Mouse (Mus musculus): ENCODE measurements around the gene Hhat. TPM values are rescaled to one million over a fixed set of nuclear protein-coding genes. Genes with fewer than 3 reads are reported as not detected.

The Hhat gene
- polyA plus RNA-seq, 2 experiments = 10.0 to 12.6 TPM

GRCm38 (mm10) chr1:192642126-192642525, 128.9 kb downstream of the Hhat start:
- Histone ChIP-seq H3K27ac (replicated peaks; ENCODE audit: low read depth, low read length) (no peak overlapping the region), H3K4me1 (ENCODE audit: control insufficient read depth, insufficient read depth, low read length) (peaks cover 2% of the 10 kb centered on the region; the same call in 1 of the 2 replicates), H3K9ac (ENCODE audit: low read depth, low read length, severe bottlenecking) (no peak overlapping the region), H3K27me3 (ENCODE audit: control insufficient read depth, insufficient read depth, low read length) (no peaks in the 10 kb centered on the region), H3K4me2 (replicated peaks; ENCODE audit: low read depth, low read length, severe bottlenecking) (no peak overlapping the region), H3K36me3 (ENCODE audit: control insufficient read depth, insufficient read depth, low read length) (no peaks in the 10 kb centered on the region), H3K4me3 (replicated peaks; ENCODE audit: low read length) (no peak overlapping the region), H3K9me3 (ENCODE audit: control insufficient read depth, low read length) (no peaks in the 10 kb centered on the region)
- no peak for TF ChIP-seq POLR2A (IDR thresholded peaks at IDR 0.05; ENCODE audit: borderline replicate concordance, extremely low read depth, insufficient read depth, insufficient read length)
- no peak for DNase-seq (ENCODE audit: low spot score)
- 42% methylated on average over 2 of the region's 2 CpGs for WGBS
- no peak for ATAC-seq (ENCODE audit: low FRiP score, low read depth)

GRCm38 (mm10) chr1:192639175-192639574, 131.8 kb downstream of the Hhat start:
- H3K36me3 ChIP-seq (ENCODE audit: control insufficient read depth, insufficient read depth, low read length) = no peaks in the 10 kb centered on the region
- no peaks in the 10 kb centered on the region for H3K27me3 ChIP-seq (ENCODE audit: control insufficient read depth, insufficient read depth, low read length)
- no peak overlapping the region for H3K9ac ChIP-seq (ENCODE audit: low read depth, low read length, severe bottlenecking)
- DNase-seq (ENCODE audit: low spot score) (no peak), ATAC-seq (ENCODE audit: low FRiP score, low read depth) (no peak)
- H3K27ac ChIP-seq (replicated peaks; ENCODE audit: low read depth, low read length) = no peak overlapping the region
- no peaks in the 10 kb centered on the region for H3K4me1 ChIP-seq (ENCODE audit: control insufficient read depth, insufficient read depth, low read length)
- TF ChIP-seq POLR2A (IDR thresholded peaks at IDR 0.05; ENCODE audit: borderline replicate concordance, extremely low read depth, insufficient read depth, insufficient read length) = no peak
- H3K9me3 ChIP-seq (ENCODE audit: control insufficient read depth, low read length) = no peaks in the 10 kb centered on the region
- 65% methylated on average over 3 of the region's 3 CpGs for WGBS
- H3K4me2 ChIP-seq (replicated peaks; ENCODE audit: low read depth, low read length, severe bottlenecking) = no peak overlapping the region
- H3K4me3 ChIP-seq (replicated peaks; ENCODE audit: low read length) = no peak overlapping the region

DNA sequence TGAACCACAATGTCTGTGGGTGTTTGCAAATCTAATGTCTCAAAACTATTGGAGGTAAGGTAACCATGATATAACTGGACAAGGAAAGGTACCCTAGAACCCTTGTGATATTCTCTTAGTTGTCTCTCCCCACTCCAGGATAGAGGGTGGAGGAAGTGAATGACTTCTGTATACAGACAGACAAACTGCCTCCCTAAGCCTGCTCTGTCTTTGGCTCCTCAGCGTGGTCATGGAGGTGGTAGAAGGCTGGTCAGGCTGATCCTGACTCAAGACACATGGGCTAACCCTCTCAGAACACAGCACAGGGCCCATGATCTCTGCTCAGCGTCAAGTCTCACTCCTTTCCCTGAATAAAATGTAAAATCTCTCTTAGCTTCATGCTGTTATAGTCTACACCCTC, 149.2 kb downstream of the Hhat start:
- ATAC-seq (ENCODE audit: low FRiP score, low read depth) = no peak
- DNase-seq (ENCODE audit: low spot score) = no peak
- Histone ChIP-seq H3K27ac (replicated peaks; ENCODE audit: low read depth, low read length) (no peak overlapping the region), H3K36me3 (ENCODE audit: control insufficient read depth, insufficient read depth, low read length) (no peaks in the 10 kb centered on the region), H3K9ac (ENCODE audit: low read depth, low read length, severe bottlenecking) (no peak overlapping the region), H3K9me3 (ENCODE audit: control insufficient read depth, low read length) (no peaks in the 10 kb centered on the region), H3K27me3 (ENCODE audit: control insufficient read depth, insufficient read depth, low read length) (no peaks in the 10 kb centered on the region), H3K4me2 (replicated peaks; ENCODE audit: low read depth, low read length, severe bottlenecking) (no peak overlapping the region), H3K4me3 (replicated peaks; ENCODE audit: low read length) (no peak overlapping the region), H3K4me1 (ENCODE audit: control insufficient read depth, insufficient read depth, low read length) (no peaks in the 10 kb centered on the region)
- no peak for TF ChIP-seq POLR2A (IDR thresholded peaks at IDR 0.05; ENCODE audit: borderline replicate concordance, extremely low read depth, insufficient read depth, insufficient read length)
- WGBS = 75% methylated on average over 2 of the region's 2 CpGs

DNA sequence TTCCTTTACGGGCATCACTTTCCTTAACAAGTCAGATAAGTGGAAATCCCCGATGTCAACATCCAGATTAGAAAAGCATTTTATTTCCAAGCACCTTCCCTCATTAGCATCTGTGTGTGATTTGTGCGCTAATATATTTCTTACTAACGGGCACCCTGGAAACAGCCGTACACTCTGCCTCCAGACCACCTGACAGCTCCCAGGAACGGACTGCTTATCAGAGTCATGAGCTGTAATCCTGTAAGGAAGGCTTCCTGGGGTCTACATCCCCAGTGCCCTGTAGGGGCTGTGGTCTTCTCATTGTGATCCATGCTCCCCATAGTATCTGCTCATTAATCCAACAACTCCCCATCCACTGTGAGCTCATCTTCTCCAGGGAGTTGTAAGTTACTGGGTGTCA, 157.8 kb downstream of the Hhat start:
- H3K27me3 ChIP-seq (ENCODE audit: control insufficient read depth, insufficient read depth, low read length) = no peaks in the 10 kb centered on the region
- H3K4me3 ChIP-seq (replicated peaks; ENCODE audit: low read length) = no peak overlapping the region
- no peaks in the 10 kb centered on the region for H3K4me1 ChIP-seq (ENCODE audit: control insufficient read depth, insufficient read depth, low read length)
- H3K36me3 ChIP-seq (ENCODE audit: control insufficient read depth, insufficient read depth, low read length) = no peaks in the 10 kb centered on the region
- H3K9ac ChIP-seq (ENCODE audit: low read depth, low read length, severe bottlenecking) = no peak overlapping the region
- no peak overlapping the region for H3K4me2 ChIP-seq (replicated peaks; ENCODE audit: low read depth, low read length, severe bottlenecking)
- H3K9me3 ChIP-seq (ENCODE audit: control insufficient read depth, low read length) = no peaks in the 10 kb centered on the region
- no peak for TF ChIP-seq POLR2A (IDR thresholded peaks at IDR 0.05; ENCODE audit: borderline replicate concordance, extremely low read depth, insufficient read depth, insufficient read length)
- ATAC-seq (ENCODE audit: low FRiP score, low read depth) (no peak), DNase-seq (ENCODE audit: low spot score) (no peak)
- no peak overlapping the region for H3K27ac ChIP-seq (replicated peaks; ENCODE audit: low read depth, low read length)
- WGBS = 33% methylated on average over 6 of the region's 6 CpGs

- H3K9me3 ChIP-seq (ENCODE audit: control insufficient read depth, low read length) = no peaks in the 10 kb centered on the region
- ATAC-seq (ENCODE audit: low FRiP score, low read depth) = no peak
- H3K36me3 ChIP-seq (ENCODE audit: control insufficient read depth, insufficient read depth, low read length) = no peaks in the 10 kb centered on the region
- no peak overlapping the region for H3K9ac ChIP-seq (ENCODE audit: low read depth, low read length, severe bottlenecking)
- H3K27ac ChIP-seq (replicated peaks; ENCODE audit: low read depth, low read length) = no peak overlapping the region
- TF ChIP-seq POLR2A (IDR thresholded peaks at IDR 0.05; ENCODE audit: borderline replicate concordance, extremely low read depth, insufficient read depth, insufficient read length) = no peak
- WGBS = 67% methylated on average over 11 of the region's 11 CpGs
- no peak overlapping the region for H3K4me2 ChIP-seq (replicated peaks; ENCODE audit: low read depth, low read length, severe bottlenecking)
- no peaks in the 10 kb centered on the region for H3K27me3 ChIP-seq (ENCODE audit: control insufficient read depth, insufficient read depth, low read length)
- no peaks in the 10 kb centered on the region for H3K4me1 ChIP-seq (ENCODE audit: control insufficient read depth, insufficient read depth, low read length)
- DNase-seq (ENCODE audit: low spot score) = no peak
- H3K4me3 ChIP-seq (replicated peaks; ENCODE audit: low read length) = no peak overlapping the region
These were observed 158.9 kb downstream of the Hhat start for GRCm38 (mm10) chr1:192611996-192612739.
